Mouse (Mus musculus) MEL (cell line): Measurements from ENCODE around the gene Clcn6. TPM values are rescaled to one million over a fixed set of nuclear protein-coding genes. Genes with fewer than 3 reads are reported as not detected.

Source experiments
- DNase-seq: peaks from one replicate; pipeline ENCODE4 v3.0.0; 2011; ENCODE audit warnings: low read depth, low spot score
- H3K27ac ChIP-seq: 2 replicates; pipeline ENCODE4 v1.5.1; 2012; ENCODE audit warnings: low read depth, mild to moderate bottlenecking, control low read depth, low read length, moderate library complexity; ENCODE audit not compliant: control insufficient read depth
- H3K27me3 ChIP-seq, 2 experiments: fragments of 150-350 bp in 1 of 2; sonication (generic) in 1 of 2; 2 replicates each; pipeline ENCODE4 v1.6.1; 2012; ENCODE audit warnings: low read length in 2 of 2, mild to moderate bottlenecking in 2 of 2, improper control_type of control experiment in 1 of 2, moderate library complexity in 1 of 2; ENCODE audit not compliant: insufficient read depth in 2 of 2, control insufficient read depth in 1 of 2
- H3K36me3 ChIP-seq, 2 experiments: 2 replicates each; pipeline ENCODE4 v1.6.1; 2012 to 2014; ENCODE audit warnings: low read length in 2 of 2, improper control_type of control experiment in 1 of 2, inconsistent platforms in 1 of 2, mild to moderate bottlenecking in 1 of 2; ENCODE audit not compliant: insufficient read depth in 2 of 2, control insufficient read depth in 1 of 2
- H3K4me1 ChIP-seq, 2 experiments: fragments of 150-350 bp in 1 of 2; sonication (generic) in 1 of 2; 2 replicates each; pipeline ENCODE4 v1.6.1; 2012; ENCODE audit warnings: low read length in 2 of 2, improper control_type of control experiment in 1 of 2, mild to moderate bottlenecking in 1 of 2; ENCODE audit not compliant: insufficient read depth in 2 of 2, control insufficient read depth in 1 of 2
- H3K4me3 ChIP-seq, 2 experiments: fragments of 150-350 bp in 1 of 2; sonication (generic) in 1 of 2; 2 replicates each; pipeline ENCODE4 v1.5.1; 2012; ENCODE audit warnings: low read depth in 2 of 2, low read length in 2 of 2, mild to moderate bottlenecking in 2 of 2, moderate library complexity in 2 of 2, control low read depth in 1 of 2, improper control_type of control experiment in 1 of 2; ENCODE audit not compliant: control insufficient read depth in 1 of 2, insufficient read depth in 1 of 2
- H3K79me2 ChIP-seq: 2 replicates; pipeline ENCODE4 v1.6.1; 2012; ENCODE audit warnings: mild to moderate bottlenecking, low read length, moderate library complexity; ENCODE audit not compliant: control insufficient read depth, poor library complexity, insufficient read depth
- H3K9ac ChIP-seq: 2 replicates; pipeline ENCODE4 v1.6.1; 2012; ENCODE audit warnings: low read depth, mild to moderate bottlenecking, control low read depth, low read length, moderate library complexity; ENCODE audit not compliant: control insufficient read depth, poor library complexity, severe bottlenecking
- H3K9me3 ChIP-seq: fragments of 150-350 bp; sonication (generic); replicated peaks from 2 replicates; pipeline ENCODE4 v1.6.1; 2012; ENCODE audit warnings: mild to moderate bottlenecking, low read length, improper control_type of control experiment, moderate library complexity; ENCODE audit not compliant: insufficient read depth
- BHLHE40 ChIP-seq: IDR thresholded peaks from 2 replicates; pipeline ENCODE4 v1.6.1; 2012; ENCODE audit warnings: low read depth, mild to moderate bottlenecking, inconsistent platforms, low read length, improper control_type of control experiment, borderline replicate concordance
- CTCF ChIP-seq, 3 experiments: IDR thresholded peaks in 2 of 3; conservative IDR thresholded peaks in 1 of 3; 2 replicates each; pipeline ENCODE4 v1.5.1; 2011 to 2012; ENCODE audit warnings: low read length in 3 of 3, low read depth in 2 of 3, mild to moderate bottlenecking in 2 of 3, improper control_type of control experiment in 1 of 3, inconsistent platforms in 1 of 3, mixed read lengths in 1 of 3, moderate library complexity in 1 of 3; ENCODE audit not compliant: control insufficient read depth in 1 of 3, insufficient read depth in 1 of 3, poor library complexity in 1 of 3, severe bottlenecking in 1 of 3
- ELF1 ChIP-seq: IDR thresholded peaks from 2 replicates; pipeline ENCODE4 v1.6.1; 2014; ENCODE audit warnings: low read depth, mild to moderate bottlenecking, inconsistent platforms, low read length, improper control_type of control experiment, moderate library complexity
- EP300 ChIP-seq, 2 experiments: IDR thresholded peaks; 2 replicates each; pipeline ENCODE4 v1.6.1; 2011; ENCODE audit warnings: improper control_type of control experiment in 2 of 2, low read length in 2 of 2, low read depth in 1 of 2, mild to moderate bottlenecking in 1 of 2
- GABPA ChIP-seq: IDR thresholded peaks from 2 replicates; pipeline ENCODE4 v1.6.1; 2012; ENCODE audit warnings: low read depth, mild to moderate bottlenecking, inconsistent platforms, low read length, improper control_type of control experiment, moderate library complexity
- MAFK ChIP-seq: IDR thresholded peaks from 2 replicates; pipeline ENCODE4 v1.6.1; 2011; ENCODE audit warnings: low read depth, mild to moderate bottlenecking, low read length, improper control_type of control experiment, borderline replicate concordance
- MEF2A ChIP-seq: IDR thresholded peaks from 2 replicates; pipeline ENCODE4 v1.6.1; 2014; ENCODE audit warnings: low read depth, mild to moderate bottlenecking, inconsistent platforms, low read length, improper control_type of control experiment; ENCODE audit not compliant: poor library complexity, insufficient replicate concordance, severe bottlenecking; ENCODE audit errors: extremely low read depth
- MXI1 ChIP-seq: IDR thresholded peaks from 2 replicates; pipeline ENCODE4 v1.6.1; 2011; ENCODE audit warnings: mild to moderate bottlenecking, low read depth, low read length, improper control_type of control experiment
- MYB ChIP-seq: IDR thresholded peaks from 2 replicates; pipeline ENCODE4 v1.6.1; 2011; ENCODE audit warnings: mild to moderate bottlenecking, low read depth, low read length, improper control_type of control experiment
- MYC ChIP-seq: IDR thresholded peaks from 2 replicates; pipeline ENCODE4 v1.6.1; 2011; ENCODE audit warnings: low read depth, mild to moderate bottlenecking, low read length, improper control_type of control experiment, moderate library complexity
- NELFE ChIP-seq: IDR thresholded peaks from 2 replicates; pipeline ENCODE4 v1.6.1; 2011; ENCODE audit warnings: low read depth, low read length, improper control_type of control experiment
- NRF1 ChIP-seq: IDR thresholded peaks from 2 replicates; pipeline ENCODE4 v1.6.1; 2014; ENCODE audit warnings: low read depth, mild to moderate bottlenecking, inconsistent platforms, low read length, improper control_type of control experiment, moderate library complexity; ENCODE audit not compliant: poor library complexity, insufficient read depth, severe bottlenecking
- POLR2A ChIP-seq, 2 experiments: IDR thresholded peaks; 2 replicates each; pipeline ENCODE4 v1.6.1; 2011 to 2012; ENCODE audit warnings: low read length in 2 of 2, mild to moderate bottlenecking in 2 of 2, control low read depth in 1 of 2, improper control_type of control experiment in 1 of 2, low read depth in 1 of 2, moderate library complexity in 1 of 2; ENCODE audit not compliant: control insufficient read depth in 1 of 2, insufficient read depth in 1 of 2, poor library complexity in 1 of 2
- RAD21 ChIP-seq: IDR thresholded peaks from 2 replicates; pipeline ENCODE4 v1.6.1; 2011; ENCODE audit warnings: mild to moderate bottlenecking, low read depth, low read length, improper control_type of control experiment
- TAL1 ChIP-seq: IDR thresholded peaks from 2 replicates; pipeline ENCODE4 v1.6.1; 2012; ENCODE audit warnings: mild to moderate bottlenecking, inconsistent platforms, low read length, moderate library complexity, mixed read lengths
- UBTF ChIP-seq: IDR thresholded peaks from 2 replicates; pipeline ENCODE4 v1.6.1; 2012; ENCODE audit warnings: low read depth, mild to moderate bottlenecking, inconsistent platforms, low read length, improper control_type of control experiment, moderate library complexity, borderline replicate concordance; ENCODE audit not compliant: insufficient read depth
- USF1 ChIP-seq: IDR thresholded peaks from 2 replicates; pipeline ENCODE4 v1.6.1; 2014; ENCODE audit warnings: low read depth, mild to moderate bottlenecking, inconsistent platforms, low read length, improper control_type of control experiment, moderate library complexity
- USF2 ChIP-seq, 2 experiments: IDR thresholded peaks; 2 replicates each; pipeline ENCODE4 v1.6.1; 2011 to 2012; ENCODE audit warnings: improper control_type of control experiment in 2 of 2, low read length in 2 of 2, borderline replicate concordance in 1 of 2, inconsistent platforms in 1 of 2, low read depth in 1 of 2, mild to moderate bottlenecking in 1 of 2; ENCODE audit not compliant: insufficient read depth in 1 of 2
- ZKSCAN1 ChIP-seq: IDR thresholded peaks from 2 replicates; pipeline ENCODE4 v1.6.1; 2012; ENCODE audit warnings: low read depth, mild to moderate bottlenecking, inconsistent platforms, low read length, improper control_type of control experiment, moderate library complexity
- ZMIZ1 ChIP-seq: IDR thresholded peaks from 2 replicates; pipeline ENCODE4 v1.6.1; 2012; ENCODE audit warnings: low read depth, mild to moderate bottlenecking, inconsistent platforms, low read length, improper control_type of control experiment, moderate library complexity
- polyA plus RNA-seq, 2 experiments: library from polyadenylated mRNA; stranded (reverse) in 1 of 2; unstranded in 1 of 2; fragments of >175 nt in 1 of 2; fragments of >200 nt in 1 of 2; gene quantifications; 2 replicates each; pipeline versions ENCODE4 v1.2.1 to v1.2.4; 2012; ENCODE audit warnings: low replicate concordance in 2 of 2, low read depth in 1 of 2; ENCODE audit not compliant: insufficient read length in 2 of 2, insufficient read depth in 1 of 2, missing spikeins in 1 of 2
- total RNA-seq: library from RNA; depleted of rRNA; stranded (reverse); fragments of 300-350 nt; gene quantifications from 2 replicates; pipeline ENCODE4 v1.2.3, GENCODE M21; 2012

Gene Clcn6
- total and polyA plus RNA-seq, 3 experiments: 5.8 to 17.5 TPM; not detected in 1

DNA sequence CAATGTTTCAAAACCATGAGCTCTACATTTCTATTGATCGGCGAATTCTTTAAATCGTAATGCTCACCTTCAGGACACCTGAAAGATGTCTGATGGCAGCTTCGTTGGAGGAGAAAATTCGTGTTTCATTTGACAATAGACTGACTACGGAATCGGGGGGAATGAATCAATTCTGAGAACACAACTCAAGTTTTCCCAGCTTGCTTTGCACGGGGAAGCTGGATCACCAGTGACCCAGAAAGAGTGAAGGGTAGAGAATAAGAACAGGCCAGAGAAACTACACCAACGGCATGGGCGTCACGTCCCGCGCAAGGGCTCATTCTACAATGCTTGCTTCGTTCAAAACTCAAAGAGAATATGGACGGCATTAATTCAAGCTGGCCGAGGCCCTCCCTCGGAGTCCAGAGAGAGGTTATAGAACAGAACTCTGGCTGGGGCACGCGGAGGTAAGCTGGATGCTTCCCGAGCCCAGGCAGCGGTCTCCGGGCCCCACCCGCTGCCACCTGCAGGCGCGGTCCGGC lies 482 bp downstream of the Clcn6 start:
- no peaks in the 10 kb centered on the region for H3K27me3 ChIP-seq
- TF ChIP-seq MYC (0 out of 2 replicates have a peak, but pooled peaks have one; percentile 22), NELFE (peak; percentile 44), BHLHE40 (no peak), UBTF (no peak), POLR2A (IDR thresholded peaks at IDR 0.05; ENCODE audit: control insufficient read depth in 1 of 2, insufficient read depth in 1 of 2, low read depth in 1 of 2, low read length in 2 of 2, poor library complexity in 1 of 2) (peak; percentile 14 to 45; a peak in 1 of 4 replicates), USF1 (no peak), ELF1 (no peak)
- no peaks in the 10 kb centered on the region for H3K9me3 ChIP-seq
- peak overlapping the region; percentile 83 for H3K9ac ChIP-seq
- peak overlapping the region; percentile 74 for H3K4me3 ChIP-seq
- H3K36me3 ChIP-seq: peaks cover 0 to 17% of the 10 kb centered on the region in 2 experiments; a peak in 2 of 4 replicates
- H3K27ac ChIP-seq: peak overlapping the region; percentile 48
- peaks cover 11% of the 10 kb centered on the region for H3K79me2 ChIP-seq
- no peak for DNase-seq
- H3K4me1 ChIP-seq: peaks cover 4 to 22% of the 10 kb centered on the region in 2 experiments; a peak in 3 of 4 replicates

- TF ChIP-seq NRF1: no peak
- no peak for TF ChIP-seq TAL1
- TF ChIP-seq MXI1: no peak
- no peak for TF ChIP-seq MYB
- TF ChIP-seq MEF2A: no peak
- no peak for TF ChIP-seq EP300 (IDR thresholded peaks at IDR 0.05; ENCODE audit: low read depth in 1 of 2, low read length in 2 of 2)
- no peak for TF ChIP-seq USF2 (IDR thresholded peaks at IDR 0.05; ENCODE audit: borderline replicate concordance in 1 of 2, insufficient read depth in 1 of 2, low read depth in 1 of 2, low read length in 2 of 2)
- TF ChIP-seq ZKSCAN1: no peak
- TF ChIP-seq RAD21: no peak
- TF ChIP-seq GABPA: no peak
- no peak for TF ChIP-seq CTCF (IDR thresholded peaks at IDR 0.05 in 2 of 3, conservative IDR thresholded peaks at IDR 0.05 in 1 of 3; ENCODE audit: control insufficient read depth in 1 of 3, insufficient read depth in 1 of 3, low read depth in 2 of 3, low read length in 3 of 3, poor library complexity in 1 of 3, severe bottlenecking in 1 of 3)
- TF ChIP-seq MAFK: no peak
- no peak for TF ChIP-seq ZMIZ1
- TF ChIP-seq NELFE: no peak
- TF ChIP-seq, all 39 proteins: peak for 0
Observed at GRCm38 (mm10) chr4:148035440-148035839, 3.2 kb downstream of the Clcn6 start.

More at GRCm38 (mm10) chr4:148035440-148035839, 3.2 kb downstream of the Clcn6 start:
- H3K4me1 ChIP-seq: peaks cover 4 to 14% of the 10 kb centered on the region in 2 experiments; a peak in 3 of 4 replicates
- no peak overlapping the region for H3K27ac ChIP-seq
- H3K36me3 ChIP-seq: peaks cover 0 to 12% of the 10 kb centered on the region in 2 experiments; a peak in 2 of 4 replicates
- no peaks in the 10 kb centered on the region for H3K27me3 ChIP-seq
- peaks cover 10% of the 10 kb centered on the region for H3K79me2 ChIP-seq
- no peaks in the 10 kb centered on the region for H3K9me3 ChIP-seq
- no peak overlapping the region for H3K9ac ChIP-seq
- no peak for DNase-seq
- no peak overlapping the region for H3K4me3 ChIP-seq
